Mouse (Mus musculus): Measurements from ENCODE around the gene Susd6.

DNA sequence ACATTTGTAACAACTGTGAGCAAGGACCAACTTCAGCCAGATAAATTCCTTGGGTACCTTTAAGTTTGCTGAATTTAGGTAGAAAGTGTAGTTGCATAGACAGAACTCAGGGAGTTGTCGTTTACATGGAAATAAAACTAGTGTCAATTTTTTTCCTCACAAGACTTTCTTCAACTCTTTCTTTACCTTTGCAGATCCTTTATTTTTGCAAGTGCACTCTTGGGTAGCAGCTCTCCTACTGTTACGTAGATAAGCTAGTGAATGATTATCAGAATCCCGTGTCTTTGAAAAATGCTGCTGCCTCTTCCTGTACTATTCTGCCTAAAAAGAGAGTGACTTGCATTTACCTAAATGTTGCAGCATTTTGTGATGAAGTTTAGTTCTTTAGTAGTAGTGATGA, 24.2 kb downstream of the Susd6 start:
- TF ChIP-seq CHD1 (IDR thresholded peaks at IDR 0.05; ENCODE audit: low read depth, low read length) (no peak), CHD2 (IDR thresholded peaks at IDR 0.05; ENCODE audit: low read length) (no peak), KAT2A (IDR thresholded peaks at IDR 0.05; ENCODE audit: insufficient replicate concordance, low read length) (no peak), USF1 (IDR thresholded peaks at IDR 0.05; ENCODE audit: low read depth, low read length) (no peak), POLR2A (IDR thresholded peaks at IDR 0.05; ENCODE audit: low read depth, low read length) (no peak), MAFK (IDR thresholded peaks at IDR 0.05; ENCODE audit: insufficient replicate concordance, low read length) (no peak), BHLHE40 (IDR thresholded peaks at IDR 0.05; ENCODE audit: low read depth, low read length) (no peak), TCF12 (IDR thresholded peaks at IDR 0.05; ENCODE audit: low read depth, low read length) (no peak), ZNF384 (IDR thresholded peaks at IDR 0.05; ENCODE audit: low read depth, low read length) (no peak), ELF1 (IDR thresholded peaks at IDR 0.05; ENCODE audit: low read depth, low read length) (no peak), UBTF (IDR thresholded peaks at IDR 0.05; ENCODE audit: low read depth, low read length) (no peak), EP300 (IDR thresholded peaks at IDR 0.05; ENCODE audit: low read length) (no peak), CTCF (conservative IDR thresholded peaks at IDR 0.05 in 1 of 2, IDR thresholded peaks at IDR 0.05 in 1 of 2; ENCODE audit: low read depth in 2 of 2, low read length in 2 of 2) (no peak), NELFE (IDR thresholded peaks at IDR 0.05; ENCODE audit: low read depth, low read length) (no peak)

All from CH12.LX (cell line).